Mouse (Mus musculus) embryonic facial prominence, embryonic 14.5 days (tissue): ENCODE data around the gene Bcap29. TPM values are rescaled to one million over a fixed set of nuclear protein-coding genes. Genes with fewer than 3 reads are reported as not detected.

Experiments used
- ATAC-seq: fragments of 200-750 bp; cut with Nextera tagmentation; 2 replicates; pipeline ENCODE4 v1.8.0; 2017; ENCODE audit warnings: low read depth, moderate number of reproducible peaks, moderate TSS enrichment
- DNase-seq: peaks from one replicate; pipeline ENCODE4 v3.0.0-alpha.2; 2015; ENCODE audit warnings: low spot score
- H3K27ac ChIP-seq: fragments of 300-500 bp; sonication (generic); replicated peaks from 2 replicates; pipeline ENCODE4 v1.5.1; 2014; ENCODE audit warnings: low read depth, mild to moderate bottlenecking, low read length, moderate library complexity
- H3K27me3 ChIP-seq: fragments of 300-500 bp; sonication (generic); replicated peaks from 2 replicates; pipeline ENCODE4 v1.6.1; 2014; ENCODE audit warnings: low read length; ENCODE audit not compliant: control insufficient read depth, insufficient read depth
- H3K36me3 ChIP-seq: fragments of 300-500 bp; sonication (generic); 2 replicates; pipeline ENCODE4 v1.6.1; 2014; ENCODE audit warnings: low read length, mixed read lengths; ENCODE audit not compliant: control insufficient read depth, insufficient read depth
- H3K4me1 ChIP-seq: fragments of 300-500 bp; sonication (generic); 2 replicates; pipeline ENCODE4 v1.6.1; 2014; ENCODE audit warnings: antibody characterized with exemption, low read length; ENCODE audit not compliant: control insufficient read depth, insufficient read depth
- H3K4me2 ChIP-seq: fragments of 300-500 bp; sonication (generic); 2 replicates; pipeline ENCODE4 v1.6.1; 2014; ENCODE audit warnings: low read depth, mild to moderate bottlenecking, low read length, moderate library complexity, mixed read lengths
- H3K4me3 ChIP-seq: fragments of 300-500 bp; sonication (generic); 2 replicates; pipeline ENCODE4 v1.5.1; 2014; ENCODE audit warnings: low read depth, mild to moderate bottlenecking, low read length
- H3K9ac ChIP-seq: fragments of 300-500 bp; sonication (generic); 2 replicates; pipeline ENCODE4 v1.6.1; 2014; ENCODE audit warnings: low read depth, mild to moderate bottlenecking, low read length, moderate library complexity, mixed read lengths
- H3K9me3 ChIP-seq: fragments of 300-500 bp; sonication (generic); 2 replicates; pipeline ENCODE4 v1.6.1; 2016; ENCODE audit warnings: low read length; ENCODE audit not compliant: control insufficient read depth
- WGBS: fragments of 180-500 bp; shearing (Covaris S2); extraction: QIAGEN DNeasy Blood & Tissue Kit; methylation state at CpG from one replicate; pipeline ENCODE4 v1.1.7; 2014; 5-methylcytosine and 5-hydroxymethylcytosine counted together
- polyA plus RNA-seq: library from polyadenylated mRNA; unstranded; fragments of >200 nt; fragmentation: Nextera tagmentation; extraction: Ambion mirVana; gene quantifications from 2 replicates; pipeline ENCODE4 v1.2.1, GENCODE M21; 2014

Gene Bcap29
- polyA plus RNA-seq, result 28.4 and 36.0 TPM in 2 replicates

GRCm38 (mm10) chr12:31634343-31635239 is at the start of gene Bcap29:
Gene Bcap29 (minus strand): TSS chr12:31634658.
- Histone ChIP-seq H3K4me3 (peak within 1 kb of the TSS; percentile 64), H3K36me3 (no peaks in the 10 kb centered on the region), H3K4me1 (peaks cover 6% of the 10 kb centered on the region; the same call in 1 of the 2 replicates), H3K4me2 (peak within 1 kb of the TSS; percentile 88), H3K27ac (peak within 1 kb of the TSS; percentile 67), H3K9me3 (no peaks in the 10 kb centered on the region), H3K27me3 (no peaks in the 10 kb centered on the region), H3K9ac (peak within 1 kb of the TSS; percentile 83)
- peak; percentile 82 for DNase-seq
- WGBS, result 3% methylated on average over 49 of the region's 73 CpGs
- ATAC-seq, result peak; percentile 94

GRCm38 (mm10) chr12:31667187-31667586 is 32.7 kb upstream of the Bcap29 start:
- no peak overlapping the region for H3K4me3 ChIP-seq
- no peaks in the 10 kb centered on the region for H3K9me3 ChIP-seq
- DNase-seq, result no peak
- peaks cover 54% of the 10 kb centered on the region for H3K36me3 ChIP-seq
- 58% methylated on average over 3 of the region's 3 CpGs for WGBS
- no peaks in the 10 kb centered on the region for H3K4me1 ChIP-seq
- H3K27me3 ChIP-seq, result no peaks in the 10 kb centered on the region
- no peak overlapping the region for H3K27ac ChIP-seq
- H3K4me2 ChIP-seq, result no peak overlapping the region
- no peak overlapping the region for H3K9ac ChIP-seq
- no peak for ATAC-seq

DNA sequence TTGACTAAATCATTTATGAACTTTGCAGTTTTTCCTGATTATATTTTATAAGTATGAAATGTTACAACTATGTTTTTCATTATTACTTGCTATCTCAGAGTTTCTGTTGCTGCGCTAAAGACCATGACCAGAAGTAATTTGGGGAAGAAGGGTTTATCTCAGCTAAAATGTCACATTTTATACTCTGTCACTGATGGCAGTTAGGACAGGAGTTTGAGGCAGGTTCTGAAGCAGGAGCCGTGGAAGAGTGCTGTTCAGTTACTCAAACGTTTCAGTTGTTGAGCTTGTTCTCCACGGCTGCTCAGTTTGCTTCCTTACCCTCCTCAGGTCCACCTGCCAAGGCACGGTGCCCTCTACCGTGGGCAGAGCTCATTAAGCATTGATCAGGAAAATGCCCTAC is 31.5 kb upstream of the Bcap29 start:
- no peak overlapping the region for H3K4me2 ChIP-seq
- WGBS, result 58% methylated on average over 6 of the region's 6 CpGs
- H3K9me3 ChIP-seq, result no peaks in the 10 kb centered on the region
- H3K4me1 ChIP-seq, result no peaks in the 10 kb centered on the region
- no peak overlapping the region for H3K9ac ChIP-seq
- no peak overlapping the region for H3K27ac ChIP-seq
- no peak overlapping the region for H3K4me3 ChIP-seq
- H3K36me3 ChIP-seq, result peaks cover 48% of the 10 kb centered on the region
- DNase-seq (no peak), ATAC-seq (no peak)
- H3K27me3 ChIP-seq, result no peaks in the 10 kb centered on the region

- 100% methylated on average over 2 of the region's 2 CpGs for WGBS
- H3K36me3 ChIP-seq, result peaks cover 2% of the 10 kb centered on the region; the same call in 1 of the 2 replicates
- H3K4me2 ChIP-seq, result no peak overlapping the region
- no peak for DNase-seq
- H3K4me1 ChIP-seq, result peaks cover 10% of the 10 kb centered on the region
- no peaks in the 10 kb centered on the region for H3K9me3 ChIP-seq
- H3K27ac ChIP-seq, result no peak overlapping the region
- H3K27me3 ChIP-seq, result no peaks in the 10 kb centered on the region
- H3K9ac ChIP-seq, result no peak overlapping the region
- ATAC-seq, result no peak
- H3K4me3 ChIP-seq, result no peak overlapping the region
Measured at GRCm38 (mm10) chr12:31656841-31657240, 22.4 kb upstream of the Bcap29 start.

- H3K9ac ChIP-seq, result peak overlapping the region; percentile 86
- H3K36me3 ChIP-seq, result peaks cover 4% of the 10 kb centered on the region; the same call in 1 of the 2 replicates
- H3K4me3 ChIP-seq, result peak overlapping the region; percentile 79
- WGBS, result under 1% methylated on average over 26 of the region's 29 CpGs
- DNase-seq, result peak; percentile 51
- H3K9me3 ChIP-seq, result no peaks in the 10 kb centered on the region
- no peaks in the 10 kb centered on the region for H3K27me3 ChIP-seq
- H3K4me2 ChIP-seq, result peak overlapping the region; percentile 65
- H3K27ac ChIP-seq, result peak overlapping the region; percentile 83
- peak; percentile 79 for ATAC-seq
- H3K4me1 ChIP-seq, result peaks cover 10% of the 10 kb centered on the region
Measured at GRCm38 (mm10) chr12:31654965-31655477, 20.6 kb upstream of the Bcap29 start.

GRCm38 (mm10) chr12:31654197-31654964 is 19.9 kb upstream of the Bcap29 start, which contains the start of the genes Dus4l and Cog5:
Gene Dus4l (minus strand): TSS chr12:31654826.
Gene Cog5 (plus strand): TSS chr12:31654869.
- DNase-seq (peak; percentile 91), ATAC-seq (peak; percentile 97)
- WGBS, result 0% methylated on average over 41 of the region's 47 CpGs

DNA sequence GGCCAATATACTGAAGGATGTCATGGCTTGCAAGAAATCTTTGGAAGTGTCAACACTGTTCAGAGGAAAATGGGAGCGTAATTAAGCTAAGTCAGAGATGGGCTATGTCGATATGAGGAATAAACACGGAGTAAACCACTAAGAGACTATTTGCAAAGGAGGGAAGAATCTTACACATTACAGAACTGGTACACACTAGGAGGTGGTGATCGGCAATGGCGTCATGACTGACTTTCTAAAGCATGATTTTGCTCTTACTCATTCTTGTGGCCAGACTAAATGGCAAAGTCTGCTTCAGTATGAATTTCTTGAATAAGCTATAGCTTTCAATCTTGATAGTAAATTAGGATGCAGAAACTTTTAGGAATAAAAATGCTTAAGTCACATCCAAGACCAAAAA is 19.2 kb upstream of the Bcap29 start:
- no peaks in the 10 kb centered on the region for H3K27me3 ChIP-seq
- H3K27ac ChIP-seq, result no peak overlapping the region
- no peak for DNase-seq
- peak overlapping the region; percentile 65 for H3K4me2 ChIP-seq
- H3K4me1 ChIP-seq, result peaks cover 10% of the 10 kb centered on the region
- peaks cover 4% of the 10 kb centered on the region; the same call in 1 of the 2 replicates for H3K36me3 ChIP-seq
- H3K9me3 ChIP-seq, result no peaks in the 10 kb centered on the region
- peak overlapping the region; percentile 79 for H3K4me3 ChIP-seq
- no peak overlapping the region for H3K9ac ChIP-seq
- ATAC-seq, result no peak
- 71% methylated on average over 5 of the region's 5 CpGs for WGBS

More at GRCm38 (mm10) chr12:31654197-31654964, 19.9 kb upstream of the Bcap29 start, which contains the start of the genes Dus4l and Cog5:
- Histone ChIP-seq H3K27me3 (no peaks in the 10 kb centered on the region), H3K9me3 (no peaks in the 10 kb centered on the region), H3K27ac (peak within 1 kb of the TSS; percentile 83), H3K4me1 (peaks cover 10% of the 10 kb centered on the region), H3K36me3 (peaks cover 4% of the 10 kb centered on the region; the same call in 1 of the 2 replicates), H3K4me2 (peak within 1 kb of the TSS; percentile 65), H3K4me3 (peak within 1 kb of the TSS; percentile 79), H3K9ac (peak within 1 kb of the TSS; percentile 86)

DNA sequence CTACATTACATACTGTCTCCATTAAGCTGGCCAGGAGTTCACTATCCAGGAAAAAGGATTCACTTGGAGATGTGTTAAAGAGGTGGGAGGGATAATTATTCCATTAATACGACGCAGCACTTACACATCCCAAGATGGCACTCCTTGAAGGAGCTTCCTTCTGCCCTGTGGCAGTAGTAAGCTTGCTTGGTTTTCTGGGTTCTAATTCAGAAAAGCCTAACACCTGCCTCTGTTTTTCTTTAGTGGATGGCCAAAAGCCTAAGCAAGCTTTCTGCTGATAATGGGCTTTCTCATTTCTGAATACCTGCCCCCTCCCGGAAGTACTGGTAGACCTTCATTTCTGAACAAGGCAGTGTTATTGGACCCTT is 766 bp upstream of the Bcap29 start:
- Histone ChIP-seq H3K4me3 (no peak overlapping the region), H3K4me1 (peaks cover 6% of the 10 kb centered on the region; the same call in 1 of the 2 replicates), H3K27me3 (no peaks in the 10 kb centered on the region), H3K9ac (peak overlapping the region; percentile 83; the same call in 1 of the 2 replicates), H3K36me3 (0 out of 2 replicates have a peak, but pooled peaks cover 3% of the 10 kb centered on the region), H3K27ac (no peak overlapping the region), H3K4me2 (peak overlapping the region; percentile 88; the same call in 1 of the 2 replicates), H3K9me3 (no peaks in the 10 kb centered on the region)
- DNase-seq (no peak), ATAC-seq (no peak)
- WGBS, result 84% methylated on average over 3 of the region's 3 CpGs
